Mouse (Mus musculus) CD8-positive naive resting alpha-beta T cell, adult 2 months (primary cell): Measurements from ENCODE around the gene Trh.

Source experiments
- DNase-seq, 2 experiments: peaks; one replicate each; pipeline ENCODE4 v3.0.0; 2022; ENCODE audit warnings: low read depth in 2 of 2, low spot score in 2 of 2

Trh gene

DNA sequence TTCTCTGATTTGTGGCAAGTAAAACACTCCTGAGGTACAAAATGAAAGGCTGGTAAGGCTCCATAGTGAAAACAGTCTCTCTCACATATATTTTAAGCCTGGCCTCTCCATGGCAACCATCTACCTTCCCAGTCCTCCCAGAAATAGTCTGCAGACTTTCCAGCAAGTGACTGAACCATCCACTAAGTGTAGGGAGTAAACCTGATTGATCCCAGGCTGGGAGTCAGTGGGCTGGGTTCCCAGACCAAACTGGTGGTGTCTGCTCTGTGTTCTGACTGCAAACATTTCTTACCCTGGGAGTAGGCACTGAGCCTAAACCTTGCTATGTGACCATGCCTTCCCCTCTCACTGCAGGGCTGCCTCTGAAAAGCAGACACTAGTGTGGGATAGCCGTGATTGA lies 19.5 kb downstream of the Trh start:
- DNase-seq: no peak

DNA sequence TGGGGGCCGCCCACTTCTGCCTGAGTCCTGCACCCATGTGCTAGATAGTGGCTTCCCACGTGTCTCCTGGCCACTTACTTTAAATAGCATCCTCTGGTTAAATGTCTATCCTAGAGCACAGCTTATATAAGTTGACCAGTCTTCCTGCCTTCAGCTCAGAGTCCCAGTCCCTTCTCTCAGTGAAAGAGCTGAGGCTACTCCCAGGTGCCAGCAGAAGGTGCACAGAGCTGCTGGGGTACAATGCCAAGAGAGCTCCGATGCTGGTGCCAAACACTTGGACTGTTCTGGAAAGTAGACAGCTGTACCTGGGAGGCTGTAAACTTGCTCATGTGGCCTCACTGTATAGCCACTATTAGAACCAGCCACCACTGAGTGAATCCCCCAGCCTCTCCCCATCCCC lies 22.4 kb downstream of the Trh start:
- DNase-seq: no peak

DNA sequence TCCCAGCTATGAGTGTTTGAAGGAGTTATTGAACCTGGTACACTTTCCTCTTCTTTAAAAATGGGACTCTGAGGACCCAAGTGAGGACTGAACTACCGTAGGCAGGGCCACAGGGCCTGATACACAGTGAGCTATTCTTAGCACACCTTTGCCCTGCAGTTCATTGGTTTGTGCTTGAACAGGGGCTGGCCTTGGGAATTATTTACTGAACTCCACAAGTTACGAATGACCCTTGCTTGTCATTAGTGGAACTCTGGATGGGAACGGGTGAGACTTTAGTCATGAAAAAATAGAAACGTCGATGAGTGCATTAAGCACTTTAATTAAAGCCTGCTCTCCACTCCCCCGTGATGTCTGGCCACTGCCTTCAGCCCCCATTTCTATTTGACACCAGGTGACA lies 22.8 kb downstream of the Trh start:
- DNase-seq: no peak

DNA sequence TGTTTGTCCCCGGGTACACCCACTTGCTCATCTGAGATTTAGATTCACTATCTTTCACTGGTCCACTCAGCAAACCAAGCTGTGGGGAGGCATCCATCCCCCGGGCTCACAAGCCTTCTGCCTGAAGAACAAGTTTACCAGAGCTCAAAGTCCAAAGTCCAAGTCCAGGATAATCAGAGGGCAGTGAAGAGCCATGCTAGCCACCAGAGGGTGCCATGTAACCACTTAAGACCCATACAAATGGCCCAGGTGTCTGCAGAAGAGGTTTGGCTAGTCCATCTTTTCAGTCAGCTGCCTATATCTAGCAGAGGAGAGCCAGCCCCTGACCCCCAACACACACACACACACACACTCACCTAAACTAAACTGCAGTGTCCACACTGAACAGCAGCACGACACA lies 25.0 kb downstream of the Trh start:
- DNase-seq: no peak

DNA sequence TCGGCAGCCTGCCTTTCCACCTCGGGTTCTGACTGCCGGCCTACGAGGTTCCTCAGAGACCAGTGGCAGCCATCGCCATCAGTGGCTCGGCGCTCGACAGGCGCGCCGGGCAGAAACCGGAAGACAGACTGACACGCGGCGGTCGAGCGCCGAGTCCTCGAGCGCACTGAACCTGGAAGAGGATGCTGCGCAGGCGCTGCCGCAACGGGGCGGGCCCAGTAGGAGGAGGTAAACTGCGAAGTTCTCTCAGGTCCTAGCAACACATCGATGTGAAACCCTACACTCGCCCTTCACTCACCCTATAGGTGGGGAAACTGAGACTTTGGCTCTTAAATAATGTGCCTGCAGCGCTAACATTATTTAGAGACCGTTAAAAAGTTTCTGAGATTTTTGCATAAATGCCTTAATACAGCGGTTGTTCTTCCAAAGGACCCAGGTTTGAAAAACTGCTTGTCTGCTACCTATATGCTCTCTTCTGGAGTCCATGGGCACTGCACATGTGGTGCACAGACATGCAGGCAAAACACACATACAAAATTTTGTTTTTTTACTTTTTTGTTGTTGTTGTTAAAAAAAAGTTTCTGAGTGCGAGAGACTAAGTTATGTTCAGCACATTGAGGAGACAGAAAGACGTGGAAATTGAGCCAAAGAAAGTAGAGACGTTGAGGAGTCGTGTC lies 29.5 kb downstream of the Trh start, which contains the start of gene Rbsn:
Rbsn (minus strand) TSS at position 153 of the 677 bp plus-strand sequence.
- DNase-seq: peak; percentile 82 to 92

DNA sequence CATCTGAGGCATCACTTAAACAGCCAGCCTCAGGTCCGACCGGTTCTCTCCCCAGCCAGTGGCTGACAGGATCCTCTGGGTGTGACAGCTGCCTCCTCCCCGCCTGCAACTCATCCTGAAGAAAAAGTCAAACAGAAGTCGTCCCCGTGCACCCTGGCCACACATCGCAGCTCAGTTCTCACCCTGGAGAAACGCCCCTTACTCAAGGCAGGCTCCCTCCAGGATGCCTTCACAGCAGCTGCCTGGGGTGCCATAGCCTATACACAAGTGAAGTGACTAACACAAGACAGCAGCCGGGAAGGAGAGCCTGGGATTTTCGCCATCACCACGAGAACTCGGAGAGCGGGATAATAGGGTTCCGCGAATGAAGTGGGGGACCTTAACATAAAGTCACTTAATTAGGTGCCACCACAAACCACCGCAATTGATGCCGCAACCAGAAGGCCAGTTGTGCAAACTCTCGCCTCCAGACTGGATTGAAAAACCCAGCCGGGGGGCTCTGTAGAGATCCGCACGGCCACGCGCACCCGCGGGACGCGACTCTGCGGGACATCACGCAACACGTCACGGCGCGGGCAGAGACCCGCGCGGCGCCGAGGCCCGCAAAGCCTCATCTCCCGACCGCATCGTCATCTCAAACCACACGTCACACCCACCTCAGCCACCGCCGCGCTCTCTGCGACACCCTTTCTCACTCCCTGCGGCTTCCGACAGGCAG lies 30.2 kb downstream of the Trh start:
- no peak for DNase-seq

DNA sequence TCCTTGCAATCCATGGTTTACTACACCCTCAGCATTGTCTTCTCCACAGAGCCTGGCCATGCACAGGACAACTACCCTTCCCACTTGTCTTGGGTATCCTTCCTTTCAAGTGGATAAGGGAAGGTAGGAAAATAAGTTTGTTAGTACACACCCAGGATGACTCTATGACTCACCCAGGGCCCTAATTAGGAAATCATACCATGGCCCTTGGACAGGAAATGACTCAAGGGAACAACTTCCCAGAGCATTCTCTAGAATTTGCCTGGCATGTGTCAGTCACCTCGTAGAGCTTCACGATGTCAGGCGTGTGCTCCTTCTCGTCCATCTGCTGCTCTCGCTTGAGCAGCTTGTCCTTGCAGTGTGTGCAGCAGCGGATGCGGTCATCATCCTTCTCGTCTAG lies 45.0 kb downstream of the Trh start:
- DNase-seq: no peak
